Mouse (Mus musculus) right cerebral cortex, postnatal 36 days (tissue): ENCODE measurements around the gene Nuak2.

Experiments
- DNase-seq, 2 experiments: peaks; one replicate each; pipeline ENCODE4 v3.0.0; 2022; ENCODE audit warnings: low spot score in 2 of 2, mixed read lengths in 1 of 2

Gene Nuak2

DNA sequence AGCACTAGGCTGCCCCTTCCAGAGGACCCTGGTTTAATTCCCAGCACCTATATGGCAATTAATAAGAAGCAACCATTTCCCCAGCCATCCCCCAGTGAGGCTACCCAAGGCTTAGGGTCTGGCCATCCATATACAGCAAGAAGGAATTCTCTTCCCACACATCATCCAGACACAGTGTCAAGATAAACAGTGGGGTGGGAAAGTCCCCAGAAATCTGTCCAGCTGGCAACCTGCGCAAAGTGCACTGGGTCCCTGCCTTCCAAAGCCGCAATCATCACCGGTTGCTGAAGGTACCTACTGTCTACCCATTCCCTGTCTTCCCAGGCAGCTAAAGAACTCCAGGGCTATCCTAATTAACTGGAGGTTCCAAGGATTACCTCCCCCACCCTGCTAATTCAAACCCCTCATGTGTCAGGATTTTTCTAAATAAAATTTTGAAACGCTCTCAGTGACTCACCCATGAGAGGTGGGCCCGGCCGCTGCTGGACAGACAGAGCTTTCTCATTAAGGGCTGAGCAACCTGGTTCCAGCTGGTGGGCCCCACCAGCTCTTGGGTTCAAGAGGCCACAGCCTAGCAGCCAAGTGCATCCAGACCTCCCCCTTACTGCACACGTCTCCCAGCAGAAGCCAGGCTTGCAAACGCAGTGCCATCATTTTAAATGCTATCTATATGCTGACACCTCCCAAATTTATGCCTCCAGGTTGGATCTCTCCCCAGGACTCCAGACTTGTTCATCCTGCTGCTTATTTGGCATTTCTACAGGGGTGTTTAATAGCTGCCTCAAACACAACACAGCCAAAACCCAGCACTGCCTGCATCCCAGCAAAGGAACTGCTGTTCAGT is 60.5 kb downstream of the Nuak2 start:
- no peak for DNase-seq

DNA sequence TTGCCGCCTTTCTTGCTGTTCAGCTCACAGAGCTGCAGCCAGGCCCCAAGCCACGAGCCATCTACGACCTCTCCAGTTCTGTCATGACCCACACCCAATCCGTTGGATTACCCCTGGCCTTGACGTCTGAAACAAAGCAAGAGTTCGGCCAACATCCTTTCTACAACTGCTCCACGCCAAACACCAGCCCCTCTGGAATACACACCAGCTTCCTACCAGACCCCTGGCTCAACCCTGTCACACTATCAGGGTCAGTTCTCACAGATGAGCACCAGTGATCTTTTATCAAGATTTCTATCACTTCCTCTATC is 61.1 kb downstream of the Nuak2 start:
- DNase-seq, result no peak

DNA sequence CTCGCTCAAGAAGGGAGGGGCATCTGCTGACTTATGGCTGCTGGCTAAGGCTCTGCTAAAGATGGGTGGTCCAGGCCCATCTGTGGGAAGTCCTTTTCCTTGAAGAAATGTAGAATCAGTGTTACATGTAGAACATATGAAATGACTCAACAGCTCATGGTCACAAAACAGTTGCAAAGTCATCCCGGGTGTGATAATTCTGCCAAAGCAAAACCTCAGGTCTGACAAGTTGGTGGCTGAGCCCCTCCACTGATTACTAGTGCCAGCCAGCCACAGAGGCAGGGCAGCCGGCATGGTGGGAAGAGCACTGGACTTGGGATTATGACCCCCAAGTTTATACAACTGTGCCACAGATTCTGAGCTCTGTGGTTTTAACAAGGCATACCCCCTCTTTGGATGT is 61.9 kb downstream of the Nuak2 start:
- no peak for DNase-seq

DNA sequence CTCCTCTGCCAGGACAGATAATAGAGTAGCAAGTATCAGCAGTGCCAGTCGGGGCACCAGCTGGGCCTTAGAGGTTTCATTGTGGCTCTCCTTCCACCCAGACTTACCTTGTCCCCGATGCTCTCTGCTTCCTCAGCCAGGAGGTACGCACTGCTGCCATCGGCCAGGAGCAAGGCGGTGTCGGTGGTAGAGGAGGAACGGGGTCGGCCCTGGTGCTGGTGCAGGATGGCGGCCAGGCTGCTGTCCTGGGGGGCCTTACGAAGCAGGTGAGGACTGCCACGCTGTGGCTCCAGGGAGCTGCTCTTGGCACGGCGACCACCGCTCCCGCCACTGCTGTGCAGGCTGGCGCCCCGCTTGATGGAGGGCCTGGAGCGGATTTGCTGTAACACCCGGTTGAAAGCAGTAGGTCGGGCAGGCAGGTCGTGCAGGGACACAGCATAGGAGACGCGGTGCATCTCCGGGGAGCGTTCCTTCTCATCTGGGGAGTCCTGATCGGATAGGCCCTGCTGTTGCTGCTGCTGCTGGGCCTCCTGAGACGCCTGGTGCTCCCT is 64.7 kb downstream of the Nuak2 start:
- no peak for DNase-seq

DNA sequence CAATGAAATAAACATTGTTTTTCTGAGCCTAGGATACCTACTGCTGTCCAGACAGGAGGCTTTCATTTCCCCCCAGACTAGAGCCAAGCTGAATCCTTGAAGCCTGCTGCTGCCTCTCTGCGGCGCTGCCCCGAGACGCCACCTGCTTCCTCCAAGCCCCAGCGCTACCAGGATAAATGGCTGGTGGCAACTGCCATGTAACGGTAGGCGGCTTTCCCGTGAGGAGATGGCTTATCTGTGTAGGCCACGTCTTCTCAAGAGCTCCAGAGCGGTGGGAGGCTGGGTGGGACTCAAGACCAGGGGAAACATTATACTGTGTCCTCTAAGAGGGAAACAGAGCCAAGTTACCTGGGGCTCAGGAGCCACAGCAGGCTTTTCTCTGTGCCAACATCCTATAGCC is 66.0 kb downstream of the Nuak2 start:
- no peak for DNase-seq
